Mouse (Mus musculus): Measurements from ENCODE around the gene Ppt2.

Ppt2 gene

GRCm38 (mm10) chr17:34585877-34586771 is 42.2 kb downstream of the Ppt2 start:
- no peak for DNase-seq

GRCm38 (mm10) chr17:34585121-34585520 is 43.2 kb downstream of the Ppt2 start:
- no peak for DNase-seq

GRCm38 (mm10) chr17:34583819-34584218 is 44.5 kb downstream of the Ppt2 start:
- DNase-seq = no peak

GRCm38 (mm10) chr17:34583397-34583796 is 44.9 kb downstream of the Ppt2 start:
- DNase-seq = no peak

GRCm38 (mm10) chr17:34582528-34582927 is 45.8 kb downstream of the Ppt2 start:
- no peak for DNase-seq

- no peak for DNase-seq
These were observed 50.2 kb downstream of the Ppt2 start for GRCm38 (mm10) chr17:34578070-34578469.

GRCm38 (mm10) chr17:34576577-34576976 is 51.7 kb downstream of the Ppt2 start:
- no peak for DNase-seq

GRCm38 (mm10) chr17:34572361-34572760 is 55.9 kb downstream of the Ppt2 start:
- DNase-seq = no peak

- DNase-seq = no peak
These were observed 56.4 kb downstream of the Ppt2 start for GRCm38 (mm10) chr17:34571875-34572274.

- no peak for DNase-seq
These were observed 58.4 kb downstream of the Ppt2 start for GRCm38 (mm10) chr17:34569919-34570318.

- no peak for DNase-seq
These were observed 59.9 kb downstream of the Ppt2 start for GRCm38 (mm10) chr17:34568421-34568820.

GRCm38 (mm10) chr17:34567311-34567710 is 61.0 kb downstream of the Ppt2 start:
- no peak for DNase-seq
